8 mouse cellular contexts compared by ENCODE assay signal in the genomic region with DNA sequence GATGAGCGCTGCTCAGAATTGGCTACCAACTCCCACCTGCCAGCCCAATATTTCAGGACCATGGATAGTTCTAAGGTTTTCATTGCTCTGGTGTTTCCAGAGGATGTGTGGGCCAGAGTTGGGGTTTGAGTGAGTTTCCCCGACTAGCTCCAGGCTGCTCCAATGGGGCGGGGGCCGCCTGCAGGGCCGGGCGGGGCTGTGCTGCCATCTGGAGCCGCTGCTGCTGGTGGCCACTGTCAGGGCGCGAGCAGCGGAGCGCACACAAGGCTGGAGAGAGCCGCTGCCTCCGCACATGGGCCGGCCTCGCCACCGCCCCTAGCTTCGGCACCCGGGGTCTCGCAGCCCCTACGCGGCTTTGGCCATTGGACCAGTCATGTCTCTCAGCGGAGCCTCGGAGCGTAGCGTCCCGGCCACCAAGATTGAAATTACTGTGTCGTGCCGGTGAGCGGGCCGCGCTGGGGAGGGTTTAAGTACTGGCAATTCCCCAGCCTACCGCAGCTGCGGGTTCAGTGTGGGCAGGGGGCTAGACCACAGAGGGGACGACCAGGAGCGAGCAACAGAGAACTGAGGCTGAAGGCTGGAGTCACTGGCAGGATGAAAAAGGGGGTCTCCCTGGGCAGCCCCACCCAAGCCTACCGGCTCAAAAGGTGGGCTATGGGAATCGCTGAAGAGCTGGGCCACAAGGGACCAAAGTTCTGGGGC. TPM values are rescaled to one million over a fixed set of nuclear protein-coding genes. Genes with fewer than 3 reads are reported as not detected.
A peak's percentile ranks its signal among the peaks of the same experiment; 100 is the strongest.
DNase-seq lines count a peak whose midpoint lies in the region; ATAC-seq and TF ChIP-seq lines count a peak whose summit lies in the region.

A gene (plus strand): TSS at position 207 of the 702 bp plus-strand sequence.

- 0 out of 2 replicates have a peak, but pooled peaks have one; percentile 18 for ATAC-seq in heart, embryonic 11.5 days (replicated peaks; ENCODE audit: insufficient number of reproducible peaks, low FRiP score, low TSS enrichment)
- ATAC-seq in embryonic facial prominence, embryonic 12.5 days (ENCODE audit: insufficient number of reproducible peaks, insufficient read depth, low FRiP score, low TSS enrichment), result peak; percentile 75
- peak; percentile 87 for ATAC-seq in hindbrain, embryonic 16.5 days

- H3K9ac ChIP-seq in heart, embryonic 11.5 days (ENCODE audit: low read depth, low read length), result no peak within 1 kb of the TSS
- no peak within 1 kb of the TSS for H3K9ac ChIP-seq in embryonic facial prominence, embryonic 12.5 days
- H3K9ac ChIP-seq in hindbrain, embryonic 16.5 days (ENCODE audit: low read depth, low read length), result peak within 1 kb of the TSS; percentile 65

- no peak for TF ChIP-seq POLR2A in olfactory bulb, adult 2 months (IDR thresholded peaks at IDR 0.05; ENCODE audit: insufficient read depth, low read depth, low read length)

- no peak for DNase-seq in heart, adult 8-10 months (ENCODE audit: low spot score)
- peak; percentile 89 for DNase-seq in R1 (ENCODE audit: low read depth, low spot score)
- DNase-seq in limb, embryonic 10.5 days (ENCODE audit: low spot score), result peak; percentile 71
- DNase-seq in spleen, postnatal 4 days (ENCODE audit: low spot score in 2 of 2), result no peak

- peak within 1 kb of the TSS; percentile 17 for H3K4me3 ChIP-seq in heart, embryonic 11.5 days (ENCODE audit: low read depth, low read length)
- H3K4me3 ChIP-seq in embryonic facial prominence, embryonic 12.5 days, result peak within 1 kb of the TSS; percentile 21
- H3K4me3 ChIP-seq in hindbrain, embryonic 16.5 days (ENCODE audit: low read length), result peak within 1 kb of the TSS; percentile 44
- peak within 1 kb of the TSS; percentile 33 for H3K4me3 ChIP-seq in limb, embryonic 10.5 days
- H3K4me3 ChIP-seq in olfactory bulb, adult 2 months (ENCODE audit: insufficient read depth, low read depth, low read length), result peak within 1 kb of the TSS; percentile 45

- peaks cover 43% of the 10 kb centered on the region for H3K27me3 ChIP-seq in heart, embryonic 11.5 days (ENCODE audit: control insufficient read depth, insufficient read depth, low read length)
- H3K27me3 ChIP-seq in embryonic facial prominence, embryonic 12.5 days, result peaks cover 46% of the 10 kb centered on the region
- peaks cover 15% of the 10 kb centered on the region for H3K27me3 ChIP-seq in hindbrain, embryonic 16.5 days (replicated peaks; ENCODE audit: control insufficient read depth, insufficient read depth, low read length)
- H3K27me3 ChIP-seq in limb, embryonic 10.5 days (ENCODE audit: low read depth, poor library complexity, severe bottlenecking), result peaks cover 49% of the 10 kb centered on the region

- no peak within 1 kb of the TSS for H3K27ac ChIP-seq in heart, embryonic 11.5 days (ENCODE audit: low read depth, low read length)
- no peak within 1 kb of the TSS for H3K27ac ChIP-seq in embryonic facial prominence, embryonic 12.5 days
- no peak within 1 kb of the TSS for H3K27ac ChIP-seq in hindbrain, embryonic 16.5 days (ENCODE audit: low read depth, low read length)
- no peak within 1 kb of the TSS for H3K27ac ChIP-seq in limb, embryonic 10.5 days
- H3K27ac ChIP-seq in olfactory bulb, adult 2 months (ENCODE audit: insufficient read depth, low read depth, low read length), result no peak within 1 kb of the TSS

- no peaks in the 10 kb centered on the region; the same call in 1 of the 2 replicates for H3K36me3 ChIP-seq in heart, embryonic 11.5 days (ENCODE audit: control insufficient read depth, insufficient read depth, low read length)
- H3K36me3 ChIP-seq in embryonic facial prominence, embryonic 12.5 days, result peaks cover 14% of the 10 kb centered on the region; the same call in 1 of the 2 replicates
- peaks cover 15% of the 10 kb centered on the region; the same call in 1 of the 2 replicates for H3K36me3 ChIP-seq in hindbrain, embryonic 16.5 days (ENCODE audit: control insufficient read depth, insufficient read depth, low read length)
- peaks cover 13% of the 10 kb centered on the region; the same call in 1 of the 2 replicates for H3K36me3 ChIP-seq in limb, embryonic 10.5 days

- 0 out of 2 replicates have a peak, but pooled peaks cover 4% of the 10 kb centered on the region for H3K4me1 ChIP-seq in heart, embryonic 11.5 days (ENCODE audit: control insufficient read depth, insufficient read depth, low read length)
- H3K4me1 ChIP-seq in embryonic facial prominence, embryonic 12.5 days, result peaks cover 7% of the 10 kb centered on the region; the same call in 1 of the 2 replicates
- peaks cover 13% of the 10 kb centered on the region for H3K4me1 ChIP-seq in hindbrain, embryonic 16.5 days (ENCODE audit: control insufficient read depth, insufficient read depth, low read depth, low read length)
- H3K4me1 ChIP-seq in limb, embryonic 10.5 days, result peaks cover 13% of the 10 kb centered on the region
- H3K4me1 ChIP-seq in olfactory bulb, adult 2 months (ENCODE audit: control insufficient read depth, insufficient read depth, low read length), result peaks cover 14% of the 10 kb centered on the region

- H3K9me3 ChIP-seq in heart, embryonic 11.5 days (replicated peaks; ENCODE audit: control insufficient read depth, low read length), result no peaks in the 10 kb centered on the region
- H3K9me3 ChIP-seq in embryonic facial prominence, embryonic 12.5 days, result no peaks in the 10 kb centered on the region
- H3K9me3 ChIP-seq in hindbrain, embryonic 16.5 days (ENCODE audit: control insufficient read depth, low read length), result no peaks in the 10 kb centered on the region
- no peaks in the 10 kb centered on the region for H3K9me3 ChIP-seq in limb, embryonic 10.5 days (replicated peaks)

- WGBS in heart, embryonic 11.5 days (ENCODE audit: insufficient replicate concordance), result 3% methylated on average over 37 of the region's 37 CpGs
- 2% methylated on average over 37 of the region's 37 CpGs for WGBS in embryonic facial prominence, embryonic 12.5 days
- WGBS in hindbrain, embryonic 16.5 days, result 2% methylated on average over 37 of the region's 37 CpGs
- 2% methylated on average over 37 of the region's 37 CpGs for WGBS in limb, embryonic 10.5 days
- WGBS in olfactory bulb, adult 2 months, result 3% methylated on average over 37 of the region's 37 CpGs

- TF ChIP-seq CTCF in olfactory bulb, adult 2 months (IDR thresholded peaks at IDR 0.05; ENCODE audit: insufficient read depth, low read depth, low read length), result no peak

- H3K4me2 ChIP-seq in heart, embryonic 11.5 days, result peak within 1 kb of the TSS; percentile 36
- H3K4me2 ChIP-seq in embryonic facial prominence, embryonic 12.5 days (replicated peaks), result peak within 1 kb of the TSS; percentile 41
- peak within 1 kb of the TSS; percentile 70 for H3K4me2 ChIP-seq in hindbrain, embryonic 16.5 days (ENCODE audit: low read length)

RNA-seq across cellular contexts. Expression of the gene that starts here (rescaled TPM):
- polyA plus RNA-seq in heart, embryonic 11.5 days (2014; fragmentation: Nextera tagmentation; extraction: Ambion mirVana), result 0.11 and 0.15 TPM in 2 replicates
- total RNA-seq in heart, adult 8-10 months (2022), result under 1 TPM in 1 of 4 experiments, not detected in 3; 0.25 TPM
- 0.05 and 0.14 TPM in 2 replicates for polyA plus RNA-seq in embryonic facial prominence, embryonic 12.5 days (2016; fragmentation: Nextera tagmentation; extraction: Ambion mirVana)
- 9.1 and 9.6 TPM in 2 replicates for polyA plus RNA-seq in hindbrain, embryonic 16.5 days (2015; fragmentation: Nextera tagmentation; extraction: Ambion mirVana)
- 0.06 TPM in 2 replicates for polyA plus RNA-seq in limb, embryonic 10.5 days (2016; fragmentation: Nextera tagmentation; extraction: Ambion mirVana)
- polyA plus RNA-seq in olfactory bulb, adult 2 months (2012; ENCODE audit: insufficient read depth, insufficient read length, low replicate concordance, missing spikeins), result not detected in 2 replicates

Comparison
In these comparisons a context has a peak if more than half of its experiments do, and no peak if none do; other contexts are left out.
1. Peak in ATAC-seq, H3K4me3 ChIP-seq and H3K4me2 ChIP-seq in heart, embryonic 11.5 days; RNA of the gene not detected or under 1 TPM.
2. Peak in ATAC-seq, H3K4me3 ChIP-seq and H3K4me2 ChIP-seq in embryonic facial prominence, embryonic 12.5 days; RNA of the gene not detected or under 1 TPM.
3. Peak in DNase-seq and H3K4me3 ChIP-seq in limb, embryonic 10.5 days; RNA of the gene not detected or under 1 TPM.
4. ATAC-seq: peak in every context shown above with its lines; median percentile 87 in hindbrain, embryonic 16.5 days; 75 in embryonic facial prominence, embryonic 12.5 days; 18 in heart, embryonic 11.5 days.